Mouse (Mus musculus) ES-Bruce4 (cell line): ENCODE measurements at regions not wholly inside any gene's neighbourhood (a gene's known extent, or its start where the extent isn't known, plus 50 kb on each side); places are given as distances from the start of the nearest gene placed in this dataset.
"Not testable (repeated sequence)": the region's sequence is repeated elsewhere in the genome, so short reads cannot be mapped to it uniquely, and the experiment has no call there.

Experiments used
- H3K27ac ChIP-seq: 2 replicates; pipeline ENCODE4 v1.5.1; 2012; ENCODE audit warnings: low read length, inconsistent platforms; ENCODE audit not compliant: insufficient read depth
- H3K27me3 ChIP-seq: 2 replicates; pipeline ENCODE4 v1.6.1; 2012; ENCODE audit warnings: mild to moderate bottlenecking, low read length, inconsistent platforms; ENCODE audit not compliant: control insufficient read depth, poor library complexity, insufficient read depth, severe bottlenecking
- H3K36me3 ChIP-seq: 2 replicates; pipeline ENCODE4 v1.6.1; 2012; ENCODE audit warnings: inconsistent platforms, mild to moderate bottlenecking, low read length, moderate library complexity; ENCODE audit not compliant: control insufficient read depth, poor library complexity, insufficient read depth, severe bottlenecking
- H3K4me1 ChIP-seq: one replicate; pipeline ENCODE4 v1.8.1; 2011; ENCODE audit warnings: low read length; ENCODE audit not compliant: control insufficient read depth, insufficient read depth
- H3K4me3 ChIP-seq: 2 replicates; pipeline ENCODE4 v1.5.1; 2011; ENCODE audit warnings: low read depth, mild to moderate bottlenecking, low read length
- H3K9ac ChIP-seq: 2 replicates; pipeline ENCODE4 v1.6.1; 2012; ENCODE audit warnings: low read depth, mild to moderate bottlenecking, inconsistent platforms; ENCODE audit not compliant: poor library complexity, severe bottlenecking
- H3K9me3 ChIP-seq: replicated peaks from 2 replicates; pipeline ENCODE4 v1.6.1; 2012; ENCODE audit warnings: mild to moderate bottlenecking, low read length, inconsistent platforms; ENCODE audit not compliant: control insufficient read depth, poor library complexity, insufficient read depth, severe bottlenecking
- CTCF ChIP-seq: IDR thresholded peaks from one replicate; pipeline ENCODE4 v1.8.1; 2011; ENCODE audit warnings: low read depth, low read length
- EP300 ChIP-seq: IDR thresholded peaks from 2 replicates; pipeline ENCODE4 v1.6.1; 2011; ENCODE audit warnings: low read depth, low read length; ENCODE audit not compliant: insufficient read depth
- POLR2A ChIP-seq: IDR thresholded peaks from one replicate; pipeline ENCODE4 v1.8.1; 2011; ENCODE audit warnings: low read length; ENCODE audit not compliant: insufficient read depth

DNA sequence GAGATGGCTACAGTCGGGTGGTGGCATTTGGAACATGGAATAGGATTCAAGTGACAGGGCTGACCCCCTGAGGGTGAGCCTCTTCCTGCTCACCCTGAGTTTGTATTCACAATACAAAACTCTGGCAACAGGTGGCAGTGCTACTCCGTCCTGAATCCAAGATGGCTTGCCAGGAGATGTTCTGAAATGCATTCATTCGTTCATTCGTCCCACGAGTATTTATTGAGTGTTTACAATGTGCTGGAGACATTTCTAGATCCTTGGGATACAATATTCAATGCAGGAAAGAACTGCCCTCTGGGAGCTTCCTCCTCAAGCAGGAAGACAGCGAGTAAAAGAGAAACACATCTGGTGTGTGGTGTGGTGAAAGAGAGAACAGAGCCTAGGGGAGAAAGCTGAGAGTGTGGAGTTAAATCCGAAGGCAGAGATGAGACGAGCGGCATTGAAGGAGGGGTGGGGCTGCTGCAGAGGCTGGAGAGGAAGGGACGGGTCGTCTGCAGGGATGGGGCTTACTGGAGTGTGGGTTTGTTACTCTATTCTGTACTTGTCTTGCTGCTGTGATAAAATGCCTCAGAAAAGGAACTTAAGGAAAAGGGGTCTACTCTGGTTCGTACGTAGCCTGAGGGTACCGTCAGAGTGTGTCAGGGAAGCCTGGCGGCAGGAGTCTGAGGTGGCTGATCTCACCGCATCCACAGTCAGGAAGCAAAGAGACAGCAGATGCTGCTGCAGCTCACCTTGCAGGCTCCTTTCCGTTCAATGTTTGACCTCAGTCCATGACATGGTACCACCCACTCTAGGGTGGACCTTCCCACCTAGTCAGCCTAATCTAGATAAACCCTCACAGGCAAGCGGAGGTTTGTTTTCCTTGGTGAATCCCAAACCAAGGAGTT, 125.9 kb upstream of the Haao start:
- Histone ChIP-seq H3K4me1 (peaks cover 3% of the 10 kb centered on the region), H3K27me3 (no peaks in the 10 kb centered on the region), H3K27ac (no peak overlapping the region), H3K9ac (no peak overlapping the region), H3K9me3 (no peaks in the 10 kb centered on the region), H3K36me3 (no peaks in the 10 kb centered on the region), H3K4me3 (no peak overlapping the region)
- TF ChIP-seq POLR2A (no peak), CTCF (peak; percentile 30), EP300 (no peak)

DNA sequence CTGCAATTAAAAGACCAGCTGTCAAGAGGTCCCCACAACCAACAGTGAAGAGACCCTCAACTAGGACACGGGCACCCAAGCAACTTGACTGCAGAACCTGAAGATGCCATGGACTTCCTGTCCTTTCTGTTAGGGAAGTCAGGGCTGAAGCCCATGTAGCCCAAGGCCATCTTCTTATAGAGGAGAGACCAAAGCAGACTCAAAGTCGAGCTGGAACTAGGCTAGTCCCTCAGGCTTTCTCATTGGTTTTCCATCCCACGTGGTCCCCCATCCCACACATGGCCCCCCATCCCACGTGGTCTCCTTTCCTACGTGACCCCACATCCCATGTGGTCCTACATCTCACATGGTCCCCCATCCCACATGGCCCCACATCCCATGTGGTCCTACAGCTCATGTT, 125.1 kb upstream of the Haao start:
- Histone ChIP-seq H3K9ac (no peak overlapping the region), H3K27me3 (no peaks in the 10 kb centered on the region), H3K9me3 (no peaks in the 10 kb centered on the region), H3K4me3 (no peak overlapping the region), H3K36me3 (no peaks in the 10 kb centered on the region), H3K27ac (no peak overlapping the region), H3K4me1 (peaks cover 3% of the 10 kb centered on the region)
- TF ChIP-seq EP300 (no peak), POLR2A (no peak), CTCF (no peak)

DNA sequence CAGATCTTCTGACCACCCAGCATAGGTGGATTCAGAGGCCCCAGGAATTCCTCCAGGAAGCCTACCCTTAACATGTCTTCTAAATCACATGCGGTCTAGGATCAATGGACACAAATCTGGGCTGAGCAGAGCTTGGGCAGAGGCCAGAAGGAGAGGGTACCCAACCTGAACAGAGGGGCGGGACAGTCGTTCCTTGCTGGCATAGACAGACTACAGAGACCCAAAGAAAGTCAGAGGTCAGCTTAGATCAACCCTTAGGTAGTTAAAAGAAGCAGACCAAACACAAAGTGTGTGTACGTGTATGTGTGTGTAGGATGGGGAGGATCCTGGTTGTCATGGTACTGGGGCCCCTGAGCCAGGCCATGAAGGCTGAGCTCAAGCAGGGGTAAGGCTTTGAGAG, 124.7 kb upstream of the Haao start:
- Histone ChIP-seq H3K27me3 (no peaks in the 10 kb centered on the region), H3K36me3 (no peaks in the 10 kb centered on the region), H3K9me3 (no peaks in the 10 kb centered on the region), H3K4me1 (peaks cover 3% of the 10 kb centered on the region), H3K27ac (no peak overlapping the region), H3K4me3 (no peak overlapping the region), H3K9ac (no peak overlapping the region)
- no peak for TF ChIP-seq POLR2A
- no peak for TF ChIP-seq CTCF
- TF ChIP-seq EP300 = no peak

DNA sequence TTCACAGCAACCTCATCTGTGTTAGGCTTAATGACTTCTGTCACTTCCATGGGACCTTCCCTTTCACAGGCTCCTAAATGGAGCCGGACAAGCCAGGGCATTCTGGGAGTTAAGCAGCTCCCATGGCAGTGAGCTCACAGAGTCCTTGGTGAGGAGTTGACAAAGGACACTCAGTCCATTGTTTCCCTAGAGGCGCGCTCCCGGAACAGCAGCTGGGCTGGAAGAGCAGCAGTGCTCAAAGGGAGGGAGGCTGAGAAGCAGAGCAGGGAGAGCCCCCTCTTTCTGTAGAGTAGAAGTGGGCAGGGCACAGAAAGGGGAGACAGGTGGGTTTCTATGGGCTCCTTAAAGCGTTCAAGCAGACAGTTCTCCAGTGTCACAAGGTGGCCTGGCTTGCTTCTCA, 124.3 kb upstream of the Haao start:
- Histone ChIP-seq H3K27me3 (no peaks in the 10 kb centered on the region), H3K27ac (no peak overlapping the region), H3K9me3 (no peaks in the 10 kb centered on the region), H3K4me3 (no peak overlapping the region), H3K36me3 (no peaks in the 10 kb centered on the region), H3K9ac (no peak overlapping the region), H3K4me1 (peaks cover 3% of the 10 kb centered on the region)
- TF ChIP-seq EP300 = no peak
- TF ChIP-seq CTCF = no peak
- no peak for TF ChIP-seq POLR2A

DNA sequence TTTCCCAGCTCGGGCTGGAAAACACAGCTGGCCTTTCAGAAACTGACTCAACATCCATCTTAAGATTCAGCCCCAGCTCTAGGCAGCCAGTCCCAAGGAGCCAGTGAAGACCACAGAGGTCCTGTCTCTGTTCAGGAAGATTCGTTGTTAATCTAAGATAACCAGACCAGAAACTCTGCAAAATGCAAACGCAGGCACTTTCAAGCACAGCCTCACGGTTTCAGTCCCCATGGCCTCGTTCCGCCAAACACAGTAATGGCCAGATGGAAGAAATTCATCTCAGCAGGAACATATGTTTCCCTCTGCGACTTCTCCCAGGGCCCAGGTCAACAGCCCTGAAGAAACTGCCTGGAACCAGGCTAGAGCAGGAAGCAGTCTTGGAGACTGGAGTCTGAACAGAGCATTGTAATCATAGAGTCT, 121.7 kb upstream of the Haao start:
- Histone ChIP-seq H3K36me3 (no peaks in the 10 kb centered on the region), H3K4me3 (0 out of 2 replicates have a peak overlapping the region, but pooled peaks have one; percentile 3), H3K27me3 (no peaks in the 10 kb centered on the region), H3K9ac (no peak overlapping the region), H3K9me3 (no peaks in the 10 kb centered on the region), H3K4me1 (peaks cover 3% of the 10 kb centered on the region), H3K27ac (no peak overlapping the region)
- TF ChIP-seq EP300 (no peak), POLR2A (no peak), CTCF (no peak)

DNA sequence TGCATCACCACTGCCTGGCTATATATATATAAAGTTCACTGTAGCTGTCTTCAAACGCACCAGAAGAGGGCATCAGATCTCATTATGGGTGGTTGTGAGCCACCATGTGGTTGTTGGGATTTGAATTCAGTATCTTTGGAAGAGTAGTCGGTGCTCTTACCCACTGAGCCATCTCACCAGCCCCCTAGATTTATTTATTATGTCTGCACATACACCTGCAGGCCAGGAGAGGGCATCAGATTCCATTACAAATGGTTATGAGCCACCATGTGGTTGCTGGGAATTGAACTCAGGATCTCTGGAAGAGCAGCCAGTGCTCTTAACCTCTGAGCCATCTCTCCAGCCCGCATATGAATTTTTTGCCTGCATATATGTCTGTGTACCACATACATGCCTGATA, 120.4 kb upstream of the Haao start:
- not testable (repeated sequence) for H3K9ac ChIP-seq

More for the DNA sequence above, 120.4 kb upstream of the Haao start:
- not testable (repeated sequence) for H3K36me3 ChIP-seq, H3K4me1 ChIP-seq, H3K27ac ChIP-seq, H3K4me3 ChIP-seq, H3K27me3 ChIP-seq, H3K9me3 ChIP-seq
